Mouse (Mus musculus): ENCODE measurements around the gene Pkmyt1. TPM values are rescaled to one million over a fixed set of nuclear protein-coding genes. Genes with fewer than 3 reads are reported as not detected.

The Pkmyt1 gene
- total RNA-seq, 4 experiments from 2014 or later = 0.78 to 1.5 (median 1.1) TPM

Other genes starting within 250 kb of the Pkmyt1 start
- gene Vmn2r117, start 246.6 kb upstream of the Pkmyt1 start, total RNA-seq (2022) = not detected
- gene Zfp213, start 162.1 kb upstream of the Pkmyt1 start, total RNA-seq (2022) = 1 to 10 TPM; 4.9 to 6.5 (median 5.8) TPM
- gene Zfp13, start 126.8 kb upstream of the Pkmyt1 start, total RNA-seq (2022) = 1 to 10 TPM; 1.9 to 5.9 (median 4.4) TPM
- gene Zscan10, start 125.5 kb upstream of the Pkmyt1 start, total RNA-seq (2022) = not detected
- gene Mmp25, start 81.1 kb upstream of the Pkmyt1 start, total RNA-seq (2022) = under 1 TPM in 1 of 4 experiments, not detected in 3; 0.06 TPM
- gene Bicdl2, start 65.8 kb upstream of the Pkmyt1 start, total RNA-seq (2022) = not detected
- 100 to 1,000 TPM; 200 to 231 (median 211) TPM for gene Hcfc1r1, start 52.7 kb upstream of the Pkmyt1 start, total RNA-seq (2022)
- 10 to 100 TPM in 3 of 4 experiments, 1 to 10 TPM in 1; 8.8 to 11.6 (median 11.0) TPM for gene Thoc6, start 52.5 kb upstream of the Pkmyt1 start, total RNA-seq (2022)
- 100 to 1,000 TPM in 2 of 4 experiments, 10 to 100 TPM in 2; 55.7 to 113 (median 85.0) TPM for gene Tnfrsf12a, start 48.9 kb upstream of the Pkmyt1 start, total RNA-seq (2022)
- not detected for gene Cldn6, start 47.1 kb upstream of the Pkmyt1 start, total RNA-seq (2022)
- gene Cldn9, start 42.3 kb upstream of the Pkmyt1 start, total RNA-seq (2022) = under 1 TPM in 1 of 4 experiments, not detected in 3; 0.19 TPM
- not detected for gene 1520401A03Rik, start 3.6 kb upstream of the Pkmyt1 start, total RNA-seq (2022)
- gene Paqr4, start 14.5 kb downstream of the Pkmyt1 start, total RNA-seq (2022) = 10 to 100 TPM; 22.4 to 29.0 (median 26.4) TPM
- gene Kremen2, start 19.5 kb downstream of the Pkmyt1 start, total RNA-seq (2022) = under 1 TPM in 1 of 4 experiments, not detected in 3; 0.26 TPM
- 10 to 100 TPM; 40.8 to 42.0 (median 40.9) TPM for gene Flywch1, start 45.3 kb downstream of the Pkmyt1 start, total RNA-seq (2022)
- 1 to 10 TPM in 1 of 4 experiments, under 1 TPM in 2, not detected in 1; 0.41 to 1.2 (median 0.87) TPM for gene Flywch2, start 59.7 kb downstream of the Pkmyt1 start, total RNA-seq (2022)
- 100 to 1,000 TPM; 151 to 179 (median 164) TPM for gene Srrm2, start 64.2 kb downstream of the Pkmyt1 start, total RNA-seq (2022)
- gene Elob, start 102.8 kb downstream of the Pkmyt1 start, total RNA-seq (2022) = 100 to 1,000 TPM; 321 to 411 (median 362) TPM
- gene Prss33, start 109.7 kb downstream of the Pkmyt1 start, total RNA-seq (2022) = not detected
- gene Prss32, start 117.5 kb downstream of the Pkmyt1 start, total RNA-seq (2022) = not detected
- gene Prss41, start 117.8 kb downstream of the Pkmyt1 start, total RNA-seq (2022) = under 1 TPM in 2 of 4 experiments, not detected in 2; 0.14 to 0.16 TPM
- gene Prss21, start 141.7 kb downstream of the Pkmyt1 start, total RNA-seq (2022) = not detected
- not detected for gene Dcpp1, start 154.5 kb downstream of the Pkmyt1 start, total RNA-seq (2022)
- gene Dcpp2, start 154.5 kb downstream of the Pkmyt1 start, total RNA-seq (2022) = not detected
- gene Dcpp3, start 191.1 kb downstream of the Pkmyt1 start, total RNA-seq (2022) = not detected
- gene Sbp, start 215.3 kb downstream of the Pkmyt1 start, total RNA-seq (2022) = not detected
- not detected for gene Sbpl, start 228.9 kb downstream of the Pkmyt1 start, total RNA-seq (2022)